Mouse (Mus musculus): ENCODE results near the gene Ndufb7. TPM values are rescaled to one million over a fixed set of nuclear protein-coding genes. Genes with fewer than 3 reads are reported as not detected.
"Not testable (repeated sequence)": the region's sequence is repeated elsewhere in the genome, so short reads cannot be mapped to it uniquely, and the experiment has no call there.

The Ndufb7 gene
- polyA plus RNA-seq, 1 experiment: 421 TPM

- H3K4me3 ChIP-seq: no peak overlapping the region
- H3K36me3 ChIP-seq (ENCODE audit: control insufficient read depth, insufficient read depth): peaks cover 3% of the 10 kb centered on the region
- TF ChIP-seq POLR2AphosphoS2 (IDR thresholded peaks at IDR 0.05; ENCODE audit: insufficient read length, low read depth): no peak
- TF ChIP-seq USF1 (IDR thresholded peaks at IDR 0.05; ENCODE audit: low read depth): no peak
- TF ChIP-seq SRF (IDR thresholded peaks at IDR 0.05; ENCODE audit: control insufficient read depth, insufficient read length, low read depth): no peak
- TF ChIP-seq MAX (IDR thresholded peaks at IDR 0.05; ENCODE audit: low read depth): no peak
- TF ChIP-seq POLR2A (IDR thresholded peaks at IDR 0.05; ENCODE audit: insufficient read length, low read depth): no peak
- no peak for TF ChIP-seq E2F4 (IDR thresholded peaks at IDR 0.05; ENCODE audit: insufficient read depth)
- TF ChIP-seq TCF12 (IDR thresholded peaks at IDR 0.05; ENCODE audit: insufficient read depth, poor library complexity, severe bottlenecking): no peak
- no peak for TF ChIP-seq CEBPB (IDR thresholded peaks at IDR 0.05; ENCODE audit: insufficient read depth, poor library complexity, severe bottlenecking)
- TF ChIP-seq TCF3 (IDR thresholded peaks at IDR 0.05; ENCODE audit: insufficient read length, low read depth): no peak
- no peak for TF ChIP-seq REST (IDR thresholded peaks at IDR 0.05; ENCODE audit: insufficient read depth, insufficient read length)
- TF ChIP-seq MYOD1 (IDR thresholded peaks at IDR 0.05; ENCODE audit: control insufficient read depth in 1 of 3, insufficient read length in 2 of 3, low read depth in 2 of 3): no peak
- TF ChIP-seq MYOG (IDR thresholded peaks at IDR 0.05; ENCODE audit: control insufficient read depth in 1 of 3, insufficient read depth in 1 of 3, insufficient read length in 2 of 3, low read depth in 2 of 3): no peak
Measured at GRCm38 (mm10) chr8:83588886-83589285, 22.4 kb downstream of the Ndufb7 start.

GRCm38 (mm10) chr8:83590488-83591023, 24.1 kb downstream of the Ndufb7 start:
- H3K79me2 ChIP-seq (ENCODE audit: control insufficient read depth, insufficient read depth): peaks cover 79% of the 10 kb centered on the region
- peaks cover 3% of the 10 kb centered on the region for H3K36me3 ChIP-seq (ENCODE audit: control insufficient read depth, insufficient read depth)
- no peak overlapping the region for H3K4me2 ChIP-seq (ENCODE audit: low read depth)
- H3K27me3 ChIP-seq (ENCODE audit: control insufficient read depth, insufficient read depth, insufficient read length): no peaks in the 10 kb centered on the region
- TF ChIP-seq POLR2A (IDR thresholded peaks at IDR 0.05; ENCODE audit: insufficient read length, low read depth): no peak
- TF ChIP-seq MYOD1 (IDR thresholded peaks at IDR 0.05; ENCODE audit: control insufficient read depth in 1 of 3, insufficient read length in 2 of 3, low read depth in 2 of 3): no peak
- no peak for TF ChIP-seq TCF12 (IDR thresholded peaks at IDR 0.05; ENCODE audit: insufficient read depth, poor library complexity, severe bottlenecking)
- TF ChIP-seq POLR2AphosphoS2 (IDR thresholded peaks at IDR 0.05; ENCODE audit: insufficient read length, low read depth): no peak
- TF ChIP-seq MYOG (IDR thresholded peaks at IDR 0.05; ENCODE audit: control insufficient read depth in 1 of 3, insufficient read depth in 1 of 3, insufficient read length in 2 of 3, low read depth in 2 of 3): no peak
- TF ChIP-seq E2F4 (IDR thresholded peaks at IDR 0.05; ENCODE audit: insufficient read depth): no peak
- TF ChIP-seq SRF (IDR thresholded peaks at IDR 0.05; ENCODE audit: control insufficient read depth, insufficient read length, low read depth): no peak
- no peak overlapping the region for H3K4me3 ChIP-seq
- H3ac ChIP-seq (ENCODE audit: control insufficient read depth, insufficient read length): no peak overlapping the region

More at GRCm38 (mm10) chr8:83588886-83589285, 22.4 kb downstream of the Ndufb7 start:
- Histone ChIP-seq H3K79me2 (ENCODE audit: control insufficient read depth, insufficient read depth) (peaks cover 78% of the 10 kb centered on the region), H3K4me2 (ENCODE audit: low read depth) (no peak overlapping the region), H3K27me3 (ENCODE audit: control insufficient read depth, insufficient read depth, insufficient read length) (no peaks in the 10 kb centered on the region), H3ac (ENCODE audit: control insufficient read depth, insufficient read length) (no peak overlapping the region)

- Histone ChIP-seq H3K79me2 (ENCODE audit: control insufficient read depth, insufficient read depth) (peaks cover 60% of the 10 kb centered on the region), H3K4me2 (ENCODE audit: low read depth) (peak overlapping the region; percentile 76), H3ac (ENCODE audit: control insufficient read depth, insufficient read length) (no peak overlapping the region), H3K4me3 (peak overlapping the region; percentile 72), H3K27me3 (ENCODE audit: control insufficient read depth, insufficient read depth, insufficient read length) (no peaks in the 10 kb centered on the region), H3K36me3 (ENCODE audit: control insufficient read depth, insufficient read depth) (peaks cover 3% of the 10 kb centered on the region)
- no peak for TF ChIP-seq TCF3 (IDR thresholded peaks at IDR 0.05; ENCODE audit: insufficient read length, low read depth)
Measured at GRCm38 (mm10) chr8:83592682-83593081, 26.2 kb downstream of the Ndufb7 start.

- peak overlapping the region; percentile 72 for H3K4me3 ChIP-seq
- H3K79me2 ChIP-seq (ENCODE audit: control insufficient read depth, insufficient read depth): peaks cover 52% of the 10 kb centered on the region
- no peaks in the 10 kb centered on the region for H3K27me3 ChIP-seq (ENCODE audit: control insufficient read depth, insufficient read depth, insufficient read length)
- H3K36me3 ChIP-seq (ENCODE audit: control insufficient read depth, insufficient read depth): peaks cover 3% of the 10 kb centered on the region
- no peak overlapping the region for H3ac ChIP-seq (ENCODE audit: control insufficient read depth, insufficient read length)
- H3K4me2 ChIP-seq (ENCODE audit: low read depth): peak overlapping the region; percentile 76
- TF ChIP-seq CEBPB (IDR thresholded peaks at IDR 0.05; ENCODE audit: insufficient read depth, poor library complexity, severe bottlenecking) (peak; percentile 34; the same call in 1 of the 2 replicates), POLR2AphosphoS2 (IDR thresholded peaks at IDR 0.05; ENCODE audit: insufficient read length, low read depth) (no peak), SRF (IDR thresholded peaks at IDR 0.05; ENCODE audit: control insufficient read depth, insufficient read length, low read depth) (no peak)
Measured at GRCm38 (mm10) chr8:83593325-83594166, 27.1 kb downstream of the Ndufb7 start.

GRCm38 (mm10) chr8:83594167-83595049, 27.9 kb downstream of the Ndufb7 start:
- no peak overlapping the region for H3ac ChIP-seq (ENCODE audit: control insufficient read depth, insufficient read length)
- no peaks in the 10 kb centered on the region for H3K27me3 ChIP-seq (ENCODE audit: control insufficient read depth, insufficient read depth, insufficient read length)
- H3K4me3 ChIP-seq: peak overlapping the region; percentile 72
- peaks cover 43% of the 10 kb centered on the region for H3K79me2 ChIP-seq (ENCODE audit: control insufficient read depth, insufficient read depth)
- H3K36me3 ChIP-seq (ENCODE audit: control insufficient read depth, insufficient read depth): peaks cover 3% of the 10 kb centered on the region
- TF ChIP-seq MAX (IDR thresholded peaks at IDR 0.05; ENCODE audit: low read depth): no peak
- TF ChIP-seq POLR2AphosphoS2 (IDR thresholded peaks at IDR 0.05; ENCODE audit: insufficient read length, low read depth): peak; percentile 82
- TF ChIP-seq TCF3 (IDR thresholded peaks at IDR 0.05; ENCODE audit: insufficient read length, low read depth): no peak
- peak; percentile 58 for TF ChIP-seq POLR2A (IDR thresholded peaks at IDR 0.05; ENCODE audit: insufficient read length, low read depth)
- no peak for TF ChIP-seq MYOD1 (IDR thresholded peaks at IDR 0.05; ENCODE audit: control insufficient read depth in 1 of 3, insufficient read length in 2 of 3, low read depth in 2 of 3)
- H3K4me2 ChIP-seq (ENCODE audit: low read depth): peak overlapping the region; percentile 97

- not testable (repeated sequence) for H3ac ChIP-seq (ENCODE audit: control insufficient read depth, insufficient read length); H3K27me3 ChIP-seq (ENCODE audit: control insufficient read depth, insufficient read depth, insufficient read length); H3K36me3 ChIP-seq (ENCODE audit: control insufficient read depth, insufficient read depth)
- Histone ChIP-seq H3K79me2 (ENCODE audit: control insufficient read depth, insufficient read depth) (peaks cover 37% of the 10 kb centered on the region), H3K4me2 (ENCODE audit: low read depth) (peak overlapping the region; percentile 97), H3K4me3 (peak overlapping the region; percentile 72)
Measured at GRCm38 (mm10) chr8:83595050-83595345, 28.5 kb downstream of the Ndufb7 start.

Data from myocyte (in vitro differentiated cells).